Mouse (Mus musculus): Measurements from ENCODE around the gene Mpnd.
"Not testable (repeated sequence)": the region's sequence is repeated elsewhere in the genome, so short reads cannot be mapped to it uniquely, and the experiment has no call there.

The Mpnd gene

DNA sequence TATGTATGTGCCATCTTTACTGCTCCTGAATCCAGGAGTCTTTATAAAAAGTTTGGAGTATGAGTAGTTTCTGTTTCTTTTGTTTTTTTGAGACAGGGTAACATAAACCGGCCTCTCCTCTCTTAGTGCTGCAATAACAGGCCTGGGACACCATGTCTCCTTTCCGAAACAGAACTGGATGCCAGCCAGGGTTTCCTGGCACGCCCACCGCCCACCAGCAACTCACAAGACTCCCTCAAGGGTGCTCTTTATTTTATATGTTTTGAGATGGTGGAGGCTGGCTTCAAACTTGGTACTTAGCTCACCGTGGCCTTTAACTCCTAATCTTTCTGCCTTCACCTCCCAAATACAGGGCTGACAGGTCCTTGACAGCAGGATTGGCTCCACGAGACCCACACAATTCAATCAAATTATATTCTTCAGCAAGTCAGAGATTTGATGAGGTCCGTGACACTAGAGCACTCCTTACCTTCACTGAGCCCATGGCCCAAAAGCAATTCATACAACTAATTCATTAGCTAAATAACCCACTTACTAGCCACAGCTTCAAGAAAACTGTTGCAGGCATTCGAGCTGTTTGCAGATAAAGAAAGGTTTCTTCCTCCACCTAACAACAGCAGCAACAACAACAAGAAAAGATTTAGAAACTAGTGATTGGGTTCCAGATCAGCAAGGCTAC, 33.2 kb downstream of the Mpnd start:
- no peak for DNase-seq (ENCODE audit: low spot score in 2 of 2)

DNA sequence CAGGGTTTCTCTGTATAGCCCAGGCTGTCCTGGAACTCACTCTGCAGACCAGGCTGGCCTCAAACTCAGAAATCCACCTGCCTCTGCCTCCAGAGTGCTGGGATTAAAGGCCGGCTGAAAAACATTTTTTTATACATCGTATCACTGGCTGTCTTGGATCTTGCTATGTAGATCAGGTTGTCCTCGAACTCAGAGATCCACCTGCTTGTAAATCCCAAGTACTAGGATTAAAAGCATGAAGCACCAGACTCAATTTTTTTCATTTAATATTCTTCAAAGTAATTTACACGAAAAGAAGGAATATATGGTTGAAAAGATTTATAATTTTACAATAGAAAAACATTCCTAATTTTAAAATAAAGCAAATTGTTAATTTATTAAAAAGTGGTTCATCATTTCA, 33.8 kb downstream of the Mpnd start:
- DNase-seq (ENCODE audit: low spot score in 2 of 2), result no peak

DNA sequence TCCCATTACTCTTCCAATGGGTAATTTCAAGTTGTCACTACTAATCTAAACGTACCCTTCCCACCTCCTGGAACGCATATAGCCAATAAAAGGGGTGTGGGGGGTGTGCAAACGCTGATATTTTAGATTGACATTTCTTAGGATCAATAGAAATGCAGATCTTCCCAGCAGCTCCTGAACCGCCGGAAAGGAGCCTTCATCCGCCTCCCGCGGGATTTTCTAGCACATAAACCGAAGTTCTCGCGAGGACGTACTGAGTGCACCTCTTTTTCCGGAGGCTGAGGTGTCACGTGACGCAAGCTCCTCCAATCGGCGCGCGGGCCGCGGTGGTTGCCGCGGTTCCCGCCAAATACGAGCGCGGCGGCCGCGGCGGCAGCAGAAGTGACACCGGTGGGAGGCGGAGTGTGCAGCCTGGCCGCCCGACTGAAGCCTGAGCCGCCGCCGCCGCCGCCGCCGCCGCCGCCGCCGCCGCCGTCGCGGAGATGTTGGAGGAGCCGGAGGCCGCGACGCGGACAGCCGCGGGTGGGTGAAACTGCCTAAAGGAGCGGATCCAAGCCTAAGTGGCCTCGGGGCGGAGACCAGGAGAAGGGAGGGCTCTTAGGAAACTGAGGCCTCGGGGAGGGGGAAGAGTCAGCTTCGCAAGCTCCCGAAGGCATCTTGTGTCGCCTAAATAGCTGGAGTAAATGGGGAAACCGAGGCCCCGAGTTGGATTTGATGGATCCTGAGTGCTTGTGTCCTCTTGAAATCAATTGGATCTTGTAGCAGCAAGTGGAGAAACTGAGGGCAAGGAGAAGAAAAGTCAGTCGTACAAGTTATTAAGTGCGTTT, 34.7 kb downstream of the Mpnd start, which contains the start of gene Chaf1a:
Chaf1a (plus strand) TSS at position 410 of the 827 bp plus-strand sequence.
- peak; percentile 97 to 98 for DNase-seq (ENCODE audit: low spot score in 2 of 2)

DNA sequence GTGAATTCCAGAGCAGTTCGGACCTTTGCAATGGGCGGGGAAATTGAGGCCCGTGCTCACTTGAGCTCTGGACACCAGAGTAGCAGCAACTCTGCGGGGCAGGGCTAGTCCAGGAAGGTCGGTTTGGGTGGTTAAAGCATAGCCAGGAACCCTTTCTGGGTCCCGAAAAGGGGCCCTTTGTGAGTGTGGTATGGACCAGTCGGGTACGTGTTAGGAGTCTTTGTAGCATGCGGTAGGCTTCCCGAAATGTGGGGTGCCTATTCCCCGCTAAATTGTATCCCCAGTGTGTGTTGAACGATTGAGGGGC, 35.3 kb downstream of the Mpnd start:
- DNase-seq (ENCODE audit: low spot score in 2 of 2), result no peak

DNA sequence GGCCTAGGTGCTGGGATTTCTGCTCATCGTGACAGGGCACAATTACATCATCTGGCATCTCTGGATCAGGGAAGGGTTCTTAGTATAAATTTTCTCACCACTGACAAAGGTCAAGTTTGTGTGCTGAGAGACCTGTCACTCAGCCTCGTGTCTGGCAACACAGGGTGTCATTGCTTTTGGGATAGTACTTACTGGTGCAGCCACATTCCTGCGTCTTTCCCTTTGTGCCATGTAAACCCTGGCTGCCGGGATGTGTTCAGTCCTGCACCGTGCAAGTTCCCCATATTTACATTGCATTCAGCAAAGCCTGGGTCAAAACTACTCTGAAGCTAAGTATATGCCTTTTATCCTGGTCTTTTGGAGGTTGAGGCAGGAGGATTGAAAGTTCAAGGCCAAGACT, 45.9 kb downstream of the Mpnd start:
- no peak for DNase-seq (ENCODE audit: low spot score in 2 of 2)

DNA sequence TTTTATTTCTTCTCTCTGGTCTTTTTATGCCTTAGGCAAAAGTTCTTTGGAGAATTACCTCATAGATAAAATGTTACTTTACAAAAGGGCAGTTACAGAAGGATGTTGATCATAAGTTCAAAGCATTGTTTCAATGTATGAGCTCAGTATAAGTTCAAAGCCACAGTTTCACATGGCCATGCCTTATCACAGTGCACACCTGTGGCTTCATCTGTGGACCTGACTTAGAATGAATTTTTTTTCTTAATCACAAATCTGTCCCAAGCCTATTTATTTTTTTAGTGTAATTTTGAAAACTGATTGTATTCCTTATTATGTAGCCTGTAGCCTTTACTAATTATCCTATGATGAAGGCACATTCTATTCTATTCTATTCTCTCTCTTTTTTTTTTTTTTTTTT, 49.4 kb downstream of the Mpnd start:
- no peak for DNase-seq (ENCODE audit: low spot score in 2 of 2)

DNA sequence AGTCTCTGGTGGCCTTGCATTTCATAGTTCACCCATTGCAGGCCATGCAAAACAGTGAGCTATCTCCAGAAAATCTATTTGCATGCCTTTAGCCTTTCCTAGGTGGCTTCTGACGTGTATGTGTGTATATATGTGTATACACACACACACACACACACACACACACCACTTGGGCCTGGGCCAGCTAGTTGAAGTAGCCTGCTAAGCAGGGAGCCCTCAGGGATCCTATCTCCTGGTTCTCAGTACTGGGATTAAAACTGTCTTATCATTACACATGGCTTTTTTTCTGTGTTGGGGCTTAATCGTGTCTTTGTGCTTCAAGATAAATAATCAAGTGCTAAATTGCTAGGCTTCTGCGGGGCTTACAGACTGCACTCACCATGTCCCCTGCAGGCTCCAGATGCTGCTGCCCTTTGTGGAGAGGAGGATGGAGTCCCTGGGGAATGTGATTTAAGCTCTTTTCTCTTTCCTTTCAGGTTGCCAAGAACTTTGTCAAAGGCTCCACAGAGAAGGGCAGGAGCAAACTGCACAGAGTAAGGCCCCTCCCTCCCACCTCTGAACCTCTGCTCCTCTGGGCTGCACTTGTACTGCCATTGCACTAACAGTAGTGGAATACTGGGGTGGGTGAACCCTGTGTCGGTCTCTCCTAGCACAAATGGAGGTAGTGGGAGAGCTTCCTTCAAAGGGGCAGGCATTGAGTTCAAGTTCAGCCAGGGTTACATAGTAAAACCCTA, 50.6 kb downstream of the Mpnd start:
- no peak for DNase-seq (ENCODE audit: low spot score in 2 of 2)

DNA sequence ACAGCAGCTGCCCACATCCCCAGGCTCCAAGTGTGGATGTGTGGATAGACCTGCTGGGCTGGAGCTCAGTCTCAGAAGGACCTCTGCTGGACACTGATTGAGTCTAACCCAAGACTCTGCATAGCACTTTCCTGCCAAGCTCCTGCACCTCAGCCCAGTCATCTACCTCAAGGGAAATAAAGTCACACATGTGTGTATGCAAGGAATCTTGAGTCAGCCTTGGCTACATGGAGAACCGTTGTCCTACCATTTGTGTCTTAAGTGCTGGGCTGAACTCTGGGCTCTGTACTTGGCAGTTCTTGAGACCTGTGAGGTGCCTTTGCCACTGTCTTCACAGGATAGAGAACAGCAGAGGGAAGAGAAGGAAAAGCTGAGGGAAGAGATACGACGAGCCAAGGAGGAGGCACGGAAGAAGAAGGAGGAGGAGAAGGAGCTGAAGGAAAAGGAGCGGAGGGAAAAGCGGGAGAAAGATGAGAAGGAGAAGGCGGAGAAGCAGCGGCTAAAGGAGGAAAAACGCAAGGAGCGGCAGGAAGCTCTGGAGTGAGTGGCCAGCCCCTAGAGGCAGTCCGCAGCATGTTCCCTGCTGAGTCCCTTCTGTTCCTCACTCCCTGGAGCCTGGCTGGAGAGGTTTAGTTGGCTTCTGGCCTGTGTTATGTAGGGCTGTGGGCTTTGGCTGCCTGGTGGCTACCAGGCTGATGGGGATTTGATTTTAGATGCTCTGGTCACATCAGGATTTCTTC, 52.0 kb downstream of the Mpnd start:
- no peak for DNase-seq (ENCODE audit: low spot score in 2 of 2)

DNA sequence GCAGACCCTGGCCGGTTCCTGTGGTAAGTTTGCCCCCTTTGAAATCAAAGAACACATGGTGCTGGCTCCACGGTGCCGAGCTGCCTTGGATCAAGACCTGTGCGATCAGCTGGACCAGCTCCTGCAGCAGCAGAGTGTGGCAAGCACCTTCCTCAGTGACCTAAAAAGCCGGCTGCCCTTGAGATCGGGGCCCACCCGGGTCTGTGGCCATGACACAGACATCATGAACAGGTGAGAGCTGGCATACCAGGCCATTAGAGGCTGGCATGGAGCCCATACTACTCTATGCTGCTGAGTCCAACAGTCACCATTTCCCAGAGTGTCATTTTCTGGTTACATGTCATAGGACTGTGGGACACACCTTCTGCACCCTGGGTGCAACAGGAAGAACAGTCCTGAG, 56.6 kb downstream of the Mpnd start:
- DNase-seq (ENCODE audit: low spot score in 2 of 2), result no peak

DNA sequence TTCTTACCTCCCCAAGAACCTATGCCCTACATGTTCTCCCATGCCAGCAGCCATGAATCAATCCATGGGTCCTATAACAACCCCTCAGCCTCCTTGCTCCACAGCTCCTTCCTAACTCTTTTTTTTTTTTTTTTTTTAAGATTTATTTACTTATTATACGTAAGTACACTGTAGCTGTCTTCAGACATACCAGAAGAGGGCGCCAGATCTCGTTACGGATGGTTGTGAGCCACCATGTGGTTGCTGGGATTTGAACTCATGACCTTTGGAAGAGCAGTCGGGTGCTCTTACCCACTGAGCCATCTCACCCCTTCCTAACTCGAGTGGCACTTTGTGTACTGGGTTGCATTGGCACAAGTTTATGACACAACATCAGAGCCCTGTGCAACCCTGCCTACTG, 60.2 kb downstream of the Mpnd start:
- DNase-seq (ENCODE audit: low spot score in 2 of 2), result not testable (repeated sequence)
